Mouse (Mus musculus): ENCODE measurements around the gene Dnaja2.
A peak's percentile ranks its signal among the peaks of the same experiment; 100 is the strongest.

Dnaja2 gene

GRCm38 (mm10) chr8:85555181-85556145 is at the start of gene Dnaja2:
TSS of gene Dnaja2 (minus strand) at chr8:85555344.
- DNase-seq (ENCODE audit: low spot score), result peak; percentile 76

DNA sequence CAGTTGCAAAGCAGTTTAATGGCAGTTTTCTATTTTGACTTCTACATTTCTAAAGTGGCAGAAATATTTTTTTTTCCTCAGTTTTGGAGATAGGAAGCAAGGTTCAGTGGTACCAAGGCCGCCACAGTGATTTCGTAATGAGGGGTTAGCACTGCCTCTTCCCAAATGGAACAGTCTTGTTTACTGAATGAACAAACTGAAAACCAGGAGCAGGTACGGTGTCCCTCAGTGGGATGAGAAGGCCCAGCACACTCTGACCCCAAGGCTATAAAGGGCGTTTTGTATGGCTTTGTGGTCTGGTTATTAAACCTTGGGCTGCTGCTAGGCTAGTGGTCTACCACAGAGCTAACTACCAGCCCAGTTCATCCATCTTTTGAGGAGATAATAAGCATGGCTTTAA is 49.1 kb upstream of the Dnaja2 start:
- no peak for DNase-seq (ENCODE audit: low spot score)

GRCm38 (mm10) chr8:85603203-85603895 is 48.2 kb upstream of the Dnaja2 start:
- DNase-seq (ENCODE audit: low spot score), result peak; percentile 43

DNA sequence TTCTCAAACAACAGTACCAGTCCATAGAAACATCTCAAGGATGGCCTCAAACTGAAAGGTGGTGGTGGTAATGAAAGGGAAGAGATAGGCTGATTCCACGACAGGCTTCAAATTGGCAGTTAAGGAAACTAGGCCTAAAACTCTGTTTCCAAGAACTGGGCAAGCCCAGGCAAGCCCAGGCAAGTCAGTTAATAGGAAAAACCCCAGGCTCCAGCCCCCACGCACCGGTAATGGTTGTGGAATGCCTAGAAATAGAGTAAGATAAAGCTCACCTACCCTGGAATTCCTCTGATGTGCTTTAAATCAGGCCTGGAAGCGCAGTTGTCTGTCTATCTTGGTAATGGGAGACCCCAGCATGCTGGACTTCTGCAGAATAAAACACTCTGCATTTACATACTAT is 47.6 kb upstream of the Dnaja2 start:
- DNase-seq (ENCODE audit: low spot score), result no peak

DNA sequence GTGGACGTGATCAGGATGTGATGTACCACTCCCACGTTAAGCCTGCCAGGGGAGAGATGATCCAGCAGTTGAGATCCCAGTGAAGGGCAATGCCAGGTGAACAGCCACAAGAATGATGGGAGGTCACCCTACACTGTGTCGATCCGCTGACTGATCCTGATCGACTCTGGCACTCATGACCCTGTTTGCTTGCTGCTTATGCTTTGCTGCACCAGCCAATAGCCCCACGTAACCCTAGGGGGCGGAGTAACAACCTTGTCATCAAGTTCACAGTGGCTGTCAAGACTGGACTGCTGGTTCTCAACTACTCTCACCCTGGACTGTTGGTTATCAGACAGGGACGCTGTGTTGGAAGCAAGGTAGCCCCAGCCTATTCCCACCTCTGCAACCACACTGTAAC is 46.6 kb upstream of the Dnaja2 start:
- no peak for DNase-seq (ENCODE audit: low spot score)

DNA sequence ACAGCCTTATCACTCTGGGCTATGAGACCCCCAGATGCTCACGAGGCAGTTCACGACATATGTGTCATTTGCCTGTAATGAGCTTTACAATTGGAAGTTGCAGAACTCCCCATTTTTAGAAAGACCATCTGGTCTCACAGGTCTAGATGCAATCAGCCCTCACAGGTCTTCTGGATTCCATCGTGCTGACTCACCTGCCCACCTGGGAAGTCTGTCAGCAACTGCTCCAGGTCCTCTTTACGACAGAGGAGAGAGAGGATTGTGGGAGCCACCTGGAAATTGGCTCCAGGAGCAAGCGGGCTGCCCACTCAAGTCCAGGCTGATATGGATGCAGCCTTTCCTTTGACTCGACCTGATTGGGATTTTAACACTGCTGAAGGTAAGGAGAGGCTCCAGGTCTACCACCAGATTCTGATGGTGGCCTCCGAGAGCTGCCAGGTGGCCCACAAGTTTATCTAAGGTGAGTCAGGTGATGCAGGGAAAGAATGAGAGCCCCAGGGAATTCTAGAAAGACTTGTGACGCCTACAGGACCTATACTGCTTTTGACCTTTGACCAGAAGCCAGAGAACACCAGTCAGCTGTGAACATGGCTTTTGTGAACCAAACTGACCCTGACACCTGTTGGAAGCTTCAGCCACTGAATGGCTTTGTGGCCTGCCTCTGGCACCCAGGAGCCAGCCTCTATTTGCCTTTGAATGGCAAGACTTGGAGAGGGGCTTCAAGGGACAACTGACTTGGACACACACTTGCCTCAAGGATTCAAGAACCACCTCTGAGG is 42.5 kb upstream of the Dnaja2 start:
- DNase-seq (ENCODE audit: low spot score), result no peak

DNA sequence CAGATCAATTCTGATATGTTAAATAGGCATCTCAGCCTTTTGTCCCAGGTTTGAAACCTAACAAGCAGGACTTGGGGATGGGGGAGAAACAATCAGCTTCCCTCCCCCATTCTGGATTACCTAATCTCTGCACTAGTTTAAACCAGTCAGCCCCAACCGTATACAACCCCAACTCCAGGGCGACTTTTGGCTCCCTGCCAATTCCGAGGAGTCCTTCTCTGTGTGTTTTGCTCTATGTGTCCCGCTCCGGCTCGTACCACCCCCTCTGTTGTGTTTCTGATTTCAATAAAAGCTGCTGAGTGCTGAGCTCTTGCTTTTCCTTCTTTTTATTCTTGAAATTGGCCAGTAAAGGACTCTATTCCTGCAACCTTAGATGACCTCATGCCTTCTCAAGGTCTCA is 40.2 kb upstream of the Dnaja2 start:
- DNase-seq (ENCODE audit: low spot score), result no peak

DNA sequence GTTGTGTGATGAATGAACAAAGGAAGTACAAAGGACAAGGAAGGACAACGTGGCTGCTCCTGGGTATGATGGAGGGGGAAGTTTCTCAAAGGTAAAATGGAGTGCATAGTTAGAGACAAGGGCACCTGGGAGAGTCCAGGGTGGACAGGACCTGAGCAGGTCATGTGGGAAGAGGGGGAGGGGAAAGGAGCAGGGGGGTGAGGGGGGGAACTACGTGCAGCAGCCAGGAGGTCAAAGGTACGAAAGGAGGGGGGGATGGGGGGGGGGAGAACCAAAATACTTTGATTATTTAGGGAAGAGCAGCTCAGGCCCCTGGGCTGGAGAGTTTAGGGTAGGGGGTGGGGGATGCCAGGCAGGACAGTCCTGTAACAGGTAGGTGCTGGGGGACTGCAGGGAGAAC is 39.8 kb upstream of the Dnaja2 start:
- DNase-seq (ENCODE audit: low spot score), result no peak

DNA sequence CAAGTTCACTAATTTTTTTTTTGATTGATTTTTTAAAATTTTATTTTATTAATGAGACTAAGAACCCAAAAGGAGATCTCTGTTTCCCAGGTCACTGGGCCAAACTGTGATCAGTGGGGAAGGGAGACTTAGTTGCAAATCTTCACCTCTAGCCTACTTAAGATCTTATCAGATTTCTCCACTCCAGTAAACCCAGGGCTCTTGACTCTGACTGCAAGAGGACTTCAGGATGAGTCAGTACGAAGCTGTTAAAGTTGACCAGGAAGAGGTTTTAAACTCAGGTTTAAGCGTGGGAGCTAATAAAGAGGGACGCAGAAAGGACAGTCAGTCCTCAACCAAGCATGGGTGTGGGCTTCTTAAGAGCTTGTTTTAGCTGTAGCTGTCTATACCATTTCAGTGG is 38.2 kb upstream of the Dnaja2 start:
- no peak for DNase-seq (ENCODE audit: low spot score)

DNA sequence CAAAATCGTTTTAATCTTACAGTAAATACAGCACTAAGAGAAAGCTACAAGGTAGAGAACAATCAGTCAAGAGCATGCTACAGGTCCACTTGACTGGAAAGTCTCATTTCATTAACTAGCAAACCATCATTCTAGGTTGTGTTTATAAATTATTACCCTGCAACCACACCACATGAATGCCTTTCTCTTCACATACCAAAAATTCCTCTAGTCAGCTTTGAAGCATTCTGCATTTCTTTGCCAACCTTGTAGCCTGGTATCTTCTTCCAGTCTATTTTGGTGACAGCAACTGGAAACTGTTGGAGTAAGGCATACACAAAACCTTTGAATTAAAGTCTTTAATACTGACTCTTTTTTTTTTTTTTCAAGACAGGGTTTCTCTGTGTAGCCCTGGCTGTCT is 36.4 kb upstream of the Dnaja2 start:
- DNase-seq (ENCODE audit: low spot score), result no peak

DNA sequence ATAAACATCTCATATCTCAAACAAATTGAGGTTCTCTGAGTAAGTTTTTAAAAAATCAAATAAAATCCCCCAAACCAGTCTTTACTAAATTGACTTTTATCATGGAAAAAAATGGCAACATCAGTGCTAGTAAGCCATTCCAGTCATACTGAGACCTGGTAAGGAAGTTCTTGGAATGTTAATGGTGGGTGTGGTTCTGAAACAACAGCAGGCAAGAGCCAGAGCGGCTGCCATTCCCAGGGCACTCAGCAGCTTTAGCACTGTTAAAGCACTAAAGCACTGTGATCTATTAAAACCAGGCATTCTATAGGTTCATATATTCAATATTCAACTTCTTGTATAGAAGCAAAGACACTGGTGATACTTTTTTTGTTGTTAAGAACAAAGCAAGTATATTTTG is 35.1 kb upstream of the Dnaja2 start:
- no peak for DNase-seq (ENCODE audit: low spot score)

- DNase-seq (ENCODE audit: low spot score), result no peak
Observed at GRCm38 (mm10) chr8:85588596-85588995, 33.5 kb upstream of the Dnaja2 start.

GRCm38 (mm10) chr8:85577666-85578065 is 22.5 kb upstream of the Dnaja2 start:
- no peak for DNase-seq (ENCODE audit: low spot score)

GRCm38 (mm10) chr8:85573972-85574496 is 18.9 kb upstream of the Dnaja2 start:
- DNase-seq (ENCODE audit: low spot score), result no peak

DNA sequence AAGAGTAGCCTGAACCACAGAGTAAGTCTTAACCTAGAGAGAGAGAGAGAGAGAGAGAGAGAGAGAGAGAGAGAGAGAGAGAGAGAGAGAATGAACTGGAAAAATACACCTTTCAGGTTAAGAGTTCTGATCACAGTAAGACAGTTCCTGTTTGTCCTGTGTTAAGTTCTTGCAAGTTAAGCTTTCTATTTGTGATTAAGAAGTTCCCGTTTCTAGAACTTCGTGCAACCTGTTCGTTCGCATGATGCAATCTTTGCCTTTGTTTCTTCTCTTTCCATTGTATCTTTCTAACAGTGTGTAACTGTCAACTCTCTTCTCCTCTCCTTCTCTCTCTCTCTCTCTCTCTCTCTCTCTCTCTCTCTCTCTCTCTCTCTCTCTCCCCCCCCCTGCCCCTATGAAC is 15.3 kb upstream of the Dnaja2 start:
- DNase-seq (ENCODE audit: low spot score), result no peak

DNA sequence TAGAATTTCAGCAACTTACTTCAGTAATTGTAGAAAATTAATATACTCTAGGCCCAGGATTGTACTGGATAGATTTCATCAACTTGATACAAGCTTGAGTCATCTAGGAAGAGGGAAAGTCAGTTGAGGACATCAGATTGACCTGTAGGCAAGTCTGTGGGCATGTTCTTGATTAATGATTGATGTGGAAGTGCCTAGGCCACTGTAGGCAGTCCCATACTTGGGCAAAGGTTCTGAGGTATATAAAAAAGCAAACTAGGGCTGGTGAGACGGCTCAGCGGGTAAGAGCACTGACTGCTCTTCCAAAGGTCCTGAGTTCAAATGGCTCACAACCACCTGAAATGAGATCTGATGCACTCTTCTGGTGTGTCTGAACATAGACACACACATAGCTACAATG is 12.7 kb upstream of the Dnaja2 start:
- DNase-seq (ENCODE audit: low spot score), result no peak

DNA sequence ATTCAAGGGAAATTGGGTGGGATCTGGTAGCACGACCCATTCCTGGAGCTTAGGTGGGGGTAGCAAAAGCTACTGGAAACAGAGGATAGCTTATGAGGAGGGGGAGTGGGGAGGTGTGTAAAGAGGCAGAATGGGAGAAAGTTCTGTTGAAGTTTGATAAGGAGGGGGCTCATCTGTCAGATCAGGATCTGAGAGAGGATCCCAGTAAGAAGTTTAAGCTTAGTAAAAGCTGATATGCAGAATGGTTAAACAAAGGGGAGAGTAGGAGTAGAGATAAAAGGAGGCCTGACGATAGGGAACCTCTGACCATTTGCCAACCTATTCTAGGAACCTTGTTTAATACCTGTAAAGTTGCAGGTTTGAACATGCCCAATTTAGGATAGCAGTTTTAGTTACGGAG is 10.0 kb upstream of the Dnaja2 start:
- no peak for DNase-seq (ENCODE audit: low spot score)

DNA sequence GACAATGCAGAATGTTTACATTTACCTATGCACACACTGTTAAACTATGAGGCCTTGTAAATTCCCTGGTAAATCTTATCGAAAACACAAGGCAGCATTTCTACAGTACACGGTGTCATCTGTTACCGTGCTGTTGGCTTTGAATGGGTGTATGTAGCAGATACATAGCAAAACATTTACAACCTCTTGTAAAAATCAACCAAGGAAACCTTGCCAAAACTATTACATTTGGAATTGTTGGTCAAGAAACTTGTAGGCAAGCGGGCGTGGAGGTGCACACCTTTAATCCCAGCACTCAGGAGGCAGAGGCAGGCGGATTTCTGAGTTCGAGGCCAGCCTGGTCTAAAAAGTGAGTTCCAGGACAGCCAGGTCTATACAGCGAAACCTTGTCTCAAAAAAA is 8.2 kb upstream of the Dnaja2 start:
- no peak for DNase-seq (ENCODE audit: low spot score)

DNA sequence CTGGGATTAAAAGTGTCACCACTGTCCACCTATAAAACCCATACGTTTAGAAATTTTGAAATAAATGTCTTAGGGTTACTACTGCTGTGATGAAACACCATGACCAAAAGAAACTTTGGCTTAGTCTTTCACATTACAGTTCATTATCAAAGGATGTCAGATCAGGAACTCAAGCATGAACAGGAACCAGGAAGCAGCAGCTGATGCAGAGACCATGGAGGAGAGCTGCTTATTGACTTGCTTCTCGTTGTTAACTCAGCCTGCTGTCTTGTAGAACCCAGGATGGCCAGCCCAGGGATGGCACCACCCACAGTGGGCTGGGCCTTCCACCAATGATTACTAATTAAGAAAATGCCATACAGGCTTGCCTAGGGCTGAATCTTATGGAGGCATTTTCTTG is 4.8 kb upstream of the Dnaja2 start:
- no peak for DNase-seq (ENCODE audit: low spot score)

DNA sequence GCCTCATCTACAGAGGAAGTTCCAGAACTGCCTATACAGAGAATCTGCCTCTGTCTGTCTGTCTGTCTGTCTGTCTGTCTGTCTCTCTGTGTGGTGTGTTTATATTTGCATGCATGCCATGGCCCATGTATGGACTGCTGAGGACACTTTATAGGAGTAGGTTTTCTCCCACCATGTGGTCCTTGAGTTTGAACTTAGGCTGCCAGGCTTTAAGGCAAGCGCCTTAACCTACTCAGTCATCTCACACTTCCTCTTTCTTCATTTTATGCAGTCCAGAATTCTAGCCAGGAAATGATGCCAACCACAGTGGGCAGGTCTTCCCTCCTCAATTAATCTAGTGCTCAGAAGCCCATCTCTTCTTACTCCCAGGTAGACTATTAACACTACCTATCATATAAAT is 4.1 kb upstream of the Dnaja2 start:
- no peak for DNase-seq (ENCODE audit: low spot score)

- DNase-seq (ENCODE audit: low spot score), result no peak
Observed at GRCm38 (mm10) chr8:85557601-85557986, 2.5 kb upstream of the Dnaja2 start.

DNA sequence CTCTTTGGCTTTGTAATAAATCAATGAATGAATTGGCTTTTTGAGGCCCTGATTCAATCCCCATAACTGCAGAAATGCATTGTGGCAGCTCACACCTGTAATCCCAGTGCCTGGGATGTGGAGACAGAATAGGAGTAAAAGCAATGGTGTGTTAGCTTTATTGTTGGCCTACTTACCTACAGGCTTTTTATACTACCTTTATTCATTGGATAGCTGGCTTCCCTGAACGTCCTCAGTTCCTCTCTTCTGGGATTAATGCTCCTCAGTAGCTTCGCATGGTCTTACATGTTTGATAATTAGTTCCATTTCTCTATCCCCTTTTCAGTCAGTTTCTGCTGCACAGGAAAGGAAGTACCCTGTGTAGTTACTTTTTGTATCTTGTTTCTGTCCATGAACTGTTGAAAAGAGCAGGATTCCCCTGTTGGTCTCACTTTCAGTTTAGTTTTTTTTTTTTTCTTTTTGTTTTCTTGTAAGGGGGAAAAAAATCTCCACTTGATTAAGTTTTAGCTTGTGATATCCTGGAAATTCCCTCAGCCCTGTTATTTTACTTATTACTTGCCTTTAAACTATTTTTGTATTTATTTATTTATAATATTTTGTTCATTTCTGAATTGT is 1.9 kb upstream of the Dnaja2 start:
- DNase-seq (ENCODE audit: low spot score), result no peak
